Mouse (Mus musculus) c-Kit-positive CD71-negative TER-119-negative erythroid progenitor cells, embryonic 14.5 days (primary cell): ENCODE data around the gene Mars.

Experiments
- DNase-seq: peaks from one replicate; pipeline ENCODE4 v3.0.0-alpha.2; 2013; ENCODE audit warnings: low read depth

Gene Mars

DNA sequence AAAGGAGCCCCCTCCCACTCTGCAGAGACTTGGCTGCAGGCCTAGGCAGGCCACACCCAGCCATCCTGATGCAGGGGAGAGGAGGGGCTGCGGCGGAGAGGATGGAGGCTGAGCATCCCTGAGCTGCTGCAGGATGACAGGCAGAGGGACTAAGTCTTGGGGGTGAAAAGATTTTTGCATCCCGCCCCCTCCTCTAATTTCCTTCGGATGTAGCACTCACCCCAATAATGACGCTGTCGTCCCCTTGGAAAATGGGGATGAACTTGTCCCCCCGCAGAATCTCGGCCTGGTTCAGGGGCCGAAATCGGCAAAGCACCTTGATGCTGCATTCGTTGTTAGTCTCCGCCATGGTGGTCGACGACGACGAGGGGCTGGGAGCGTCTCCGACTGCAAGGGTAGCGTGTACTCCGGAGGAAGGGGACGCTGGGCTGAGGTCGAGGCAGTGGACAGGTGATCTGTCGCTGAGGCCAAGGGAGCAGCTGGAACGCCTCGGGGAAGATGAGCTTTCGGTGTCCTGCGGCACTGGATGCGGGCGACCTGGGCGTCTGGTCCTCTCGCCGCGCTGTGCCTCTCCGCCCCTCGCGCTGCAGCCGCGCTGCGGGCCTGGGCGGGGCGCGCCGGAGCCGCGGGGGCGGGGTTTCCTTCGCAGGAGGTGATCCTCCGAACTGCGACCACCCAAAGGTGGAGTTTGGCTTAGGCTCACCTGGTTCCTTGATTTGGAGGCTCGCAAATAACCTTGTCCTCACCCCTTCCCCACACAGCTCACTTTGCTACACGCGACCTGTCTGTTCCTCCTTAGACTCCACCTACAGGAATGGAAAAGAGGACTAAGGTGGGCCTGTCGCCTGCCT is 48.8 kb downstream of the Mars start, which contains the start of gene Kif5a:
Kif5a (minus strand) TSS at position 801 of the 851 bp plus-strand sequence.
- DNase-seq, result no peak

DNA sequence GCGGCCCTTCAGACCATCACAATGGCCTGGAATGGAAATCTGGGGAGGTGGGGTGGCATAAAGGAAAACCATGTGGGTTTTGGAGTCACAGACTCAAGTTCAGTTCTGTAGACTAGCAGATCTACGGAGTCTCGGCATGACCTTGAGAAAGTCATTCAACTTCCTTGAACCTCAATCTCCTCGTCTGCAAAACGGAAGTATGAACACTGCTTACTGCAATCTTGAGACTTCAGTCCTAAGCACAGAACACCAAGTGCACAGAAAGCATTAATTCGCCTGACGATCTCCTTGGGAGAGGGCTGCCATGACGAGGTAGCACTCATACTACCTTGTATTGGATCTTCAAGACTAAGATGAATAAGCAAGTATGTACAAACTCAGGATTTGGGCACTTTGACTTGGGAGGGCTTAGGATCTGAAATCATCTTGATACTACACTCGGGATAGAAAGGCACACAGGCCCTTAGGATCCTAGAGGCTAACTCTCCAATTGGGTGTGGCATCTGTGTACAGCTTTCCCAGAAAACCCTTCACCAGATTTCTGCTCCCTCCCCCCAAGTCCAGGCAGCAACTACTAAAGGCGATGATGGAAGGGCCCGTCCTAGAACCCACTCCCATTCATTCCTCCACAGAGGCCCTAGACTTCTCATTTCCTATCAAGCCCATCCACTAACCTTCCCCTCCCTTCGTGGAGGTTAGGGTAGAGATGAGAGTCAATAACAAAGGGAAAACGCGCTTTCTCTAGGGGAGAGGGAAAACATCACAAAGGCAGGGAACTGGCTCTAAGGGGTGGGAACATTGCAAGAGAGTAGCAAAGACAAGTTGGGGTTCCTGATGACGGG is 49.7 kb downstream of the Mars start:
- no peak for DNase-seq

DNA sequence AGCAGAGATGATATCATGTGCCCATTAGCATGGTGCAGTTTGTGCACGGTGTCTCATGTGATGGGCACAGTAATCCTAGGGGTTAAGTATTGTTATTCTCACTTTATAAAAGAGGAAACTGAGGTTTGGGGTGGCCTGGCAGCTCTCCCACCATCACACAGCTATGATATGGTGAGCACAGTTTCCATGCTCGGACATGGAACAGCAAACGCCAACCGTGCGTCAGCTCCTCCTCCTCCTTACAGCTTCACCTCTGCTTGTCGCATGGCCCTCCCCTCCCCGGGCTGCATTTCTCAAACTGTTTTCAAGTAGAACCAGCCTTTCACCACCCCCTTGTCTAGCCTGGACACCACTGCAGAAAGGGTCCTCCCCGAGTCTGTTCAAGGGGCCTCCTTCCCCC is 53.1 kb downstream of the Mars start:
- no peak for DNase-seq

DNA sequence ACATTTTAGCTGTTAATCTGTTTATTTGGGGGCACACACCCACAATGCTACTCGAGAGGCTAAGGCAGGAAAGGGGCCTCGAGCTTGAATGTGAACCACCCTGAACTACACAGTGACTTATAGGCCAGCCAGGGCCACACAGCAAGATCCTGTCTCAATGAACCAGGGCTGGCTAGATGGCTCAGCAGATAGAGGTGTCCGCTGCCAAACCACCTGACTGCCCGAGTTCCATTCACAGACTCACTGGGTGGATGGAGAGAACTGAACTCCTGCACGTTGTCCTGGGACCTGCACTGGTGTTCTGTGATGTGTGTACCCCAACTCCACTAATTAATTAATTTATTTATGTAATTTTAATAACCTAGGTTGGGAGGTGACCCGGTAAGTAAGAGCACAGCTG is 53.8 kb downstream of the Mars start:
- DNase-seq, result no peak

DNA sequence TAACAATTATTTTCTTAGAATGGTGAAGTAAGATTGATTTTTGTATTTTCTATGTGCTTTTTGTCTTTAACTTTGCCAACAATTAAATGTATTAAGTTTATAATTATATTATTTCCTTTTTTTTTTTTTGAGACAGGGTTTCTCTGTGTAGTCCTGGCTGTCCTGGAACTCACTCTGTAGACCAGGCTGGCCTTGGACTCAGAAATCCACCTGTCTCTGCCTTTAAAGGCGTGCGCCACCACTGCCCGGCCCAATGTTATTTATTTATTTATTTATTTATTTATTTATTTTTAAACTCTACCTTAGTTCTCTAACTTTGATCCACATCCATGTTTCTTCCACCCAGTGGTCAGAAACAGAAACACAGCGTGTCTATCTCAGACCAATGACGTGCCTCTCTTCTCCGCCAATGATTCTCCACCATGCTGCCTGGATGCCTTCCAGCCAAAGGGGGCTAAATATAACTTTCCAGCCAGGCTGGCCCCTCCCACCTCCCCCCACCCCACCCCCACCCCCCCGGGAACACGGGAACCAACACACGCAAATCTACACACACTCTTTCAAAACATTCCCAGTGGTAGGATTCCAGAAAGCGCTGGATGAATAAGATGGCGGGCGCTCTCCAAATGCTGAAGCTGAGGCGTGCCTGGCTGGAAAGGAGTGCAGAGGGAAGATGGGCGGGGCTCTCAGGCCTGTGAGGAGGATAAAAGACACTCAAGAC is 55.8 kb downstream of the Mars start:
- DNase-seq, result peak; percentile 39

DNA sequence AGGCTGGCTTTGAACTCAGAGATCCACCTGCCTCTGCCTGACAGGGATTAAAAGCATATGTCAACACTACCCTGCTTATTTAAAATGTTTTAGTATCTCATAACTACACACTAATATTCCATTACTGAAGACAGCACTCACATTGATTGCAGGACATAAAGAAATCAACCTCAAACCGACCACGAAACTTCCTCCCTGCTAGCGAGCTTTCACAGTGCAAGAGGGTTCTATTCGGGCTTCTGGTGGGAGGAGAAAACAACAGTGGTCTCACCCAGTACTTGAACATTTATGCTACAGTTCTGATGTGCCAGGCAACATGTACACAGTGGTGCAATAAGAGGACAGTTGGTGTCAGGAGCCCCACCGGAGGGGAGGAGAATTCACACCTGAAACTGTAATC is 60.8 kb downstream of the Mars start:
- no peak for DNase-seq
